Mouse (Mus musculus): ENCODE measurements at regions not wholly inside any gene's neighbourhood (a gene's known extent, or its start where the extent isn't known, plus 50 kb on each side); places are given as distances from the start of the nearest gene placed in this dataset.

DNA sequence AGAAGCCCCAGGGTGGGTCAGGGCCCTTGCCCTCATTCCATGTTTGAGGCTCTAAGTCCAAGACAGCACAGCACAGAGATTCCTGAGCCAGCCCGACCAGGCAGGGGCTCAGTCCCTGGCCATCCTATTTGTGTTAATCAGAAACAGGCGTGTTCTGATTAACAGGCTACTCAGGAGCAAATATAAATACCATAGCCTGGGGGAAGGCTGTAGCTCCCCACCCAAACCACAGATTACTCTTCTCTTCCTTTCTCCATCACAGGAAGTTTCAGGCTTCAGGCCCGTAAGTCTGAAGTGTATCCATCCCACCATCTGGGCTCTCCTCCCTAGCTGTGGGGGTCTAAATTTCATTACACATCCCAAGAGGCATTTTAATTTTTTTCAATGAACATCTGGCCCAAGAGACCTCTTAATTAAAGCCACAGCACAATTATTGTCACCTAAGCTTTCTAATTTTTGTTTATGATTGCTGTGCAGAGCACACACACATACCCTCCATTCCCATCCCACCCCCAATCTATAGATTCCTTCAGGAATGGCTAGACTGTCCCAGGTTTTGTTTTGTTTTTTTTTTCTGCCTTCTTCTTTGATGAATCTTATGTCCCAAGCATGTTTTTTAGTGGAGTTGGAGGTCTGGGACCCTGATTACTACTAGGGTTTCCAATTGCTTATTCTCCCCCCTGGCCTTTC is 197.9 kb upstream of the Cdh11 start:
- Histone ChIP-seq H3K9me3 (ENCODE audit: control insufficient read depth, low read length) (no peaks in the 10 kb centered on the region), H3K36me3 (ENCODE audit: control insufficient read depth, insufficient read depth, low read length) (no peaks in the 10 kb centered on the region), H3K4me2 (ENCODE audit: low read depth, low read length) (no peak overlapping the region), H3K27ac (replicated peaks; ENCODE audit: low read depth, low read length) (peak overlapping the region; percentile 61; the same call in 1 of the 2 replicates), H3K9ac (ENCODE audit: low read depth, low read length) (no peak overlapping the region), H3K4me3 (ENCODE audit: low read depth, low read length) (no peak overlapping the region), H3K27me3 (replicated peaks; ENCODE audit: control insufficient read depth, insufficient read depth, low read length) (no peaks in the 10 kb centered on the region), H3K4me1 (ENCODE audit: control insufficient read depth, insufficient read depth, low read length) (peaks cover 19% of the 10 kb centered on the region)
- 28% methylated on average over 3 of the region's 3 CpGs for WGBS
- DNase-seq (ENCODE audit: low spot score), result peak; percentile 78
- peak; percentile 42; the same call in 1 of the 2 replicates for ATAC-seq (ENCODE audit: low read depth)

DNA sequence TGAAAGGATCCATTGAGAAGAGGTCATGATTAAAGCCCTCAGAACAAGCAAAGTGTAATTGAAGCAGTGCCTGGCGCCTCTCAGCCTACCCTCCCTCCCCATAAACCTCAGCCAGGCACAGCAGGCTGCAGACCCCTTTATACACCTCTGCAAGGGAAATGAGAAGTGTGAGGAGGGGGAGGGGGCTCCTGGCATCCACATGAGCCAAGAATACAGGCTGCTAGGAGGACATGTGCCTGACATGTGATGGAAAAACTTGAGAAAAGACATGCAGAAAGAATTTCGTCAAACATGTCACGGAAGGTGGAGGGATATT is 198.4 kb upstream of the Cdh11 start:
- Histone ChIP-seq H3K27ac (replicated peaks; ENCODE audit: low read depth, low read length) (peak overlapping the region; percentile 61; the same call in 1 of the 2 replicates), H3K27me3 (replicated peaks; ENCODE audit: control insufficient read depth, insufficient read depth, low read length) (no peaks in the 10 kb centered on the region), H3K4me3 (ENCODE audit: low read depth, low read length) (no peak overlapping the region), H3K36me3 (ENCODE audit: control insufficient read depth, insufficient read depth, low read length) (no peaks in the 10 kb centered on the region), H3K4me1 (ENCODE audit: control insufficient read depth, insufficient read depth, low read length) (peaks cover 14% of the 10 kb centered on the region), H3K4me2 (ENCODE audit: low read depth, low read length) (no peak overlapping the region), H3K9ac (ENCODE audit: low read depth, low read length) (no peak overlapping the region), H3K9me3 (ENCODE audit: control insufficient read depth, low read length) (no peaks in the 10 kb centered on the region)
- 21% methylated on average over 3 of the region's 3 CpGs for WGBS
- DNase-seq (ENCODE audit: low spot score), result peak; percentile 78
- ATAC-seq (ENCODE audit: low read depth), result peak; percentile 63; the same call in 1 of the 2 replicates

DNA sequence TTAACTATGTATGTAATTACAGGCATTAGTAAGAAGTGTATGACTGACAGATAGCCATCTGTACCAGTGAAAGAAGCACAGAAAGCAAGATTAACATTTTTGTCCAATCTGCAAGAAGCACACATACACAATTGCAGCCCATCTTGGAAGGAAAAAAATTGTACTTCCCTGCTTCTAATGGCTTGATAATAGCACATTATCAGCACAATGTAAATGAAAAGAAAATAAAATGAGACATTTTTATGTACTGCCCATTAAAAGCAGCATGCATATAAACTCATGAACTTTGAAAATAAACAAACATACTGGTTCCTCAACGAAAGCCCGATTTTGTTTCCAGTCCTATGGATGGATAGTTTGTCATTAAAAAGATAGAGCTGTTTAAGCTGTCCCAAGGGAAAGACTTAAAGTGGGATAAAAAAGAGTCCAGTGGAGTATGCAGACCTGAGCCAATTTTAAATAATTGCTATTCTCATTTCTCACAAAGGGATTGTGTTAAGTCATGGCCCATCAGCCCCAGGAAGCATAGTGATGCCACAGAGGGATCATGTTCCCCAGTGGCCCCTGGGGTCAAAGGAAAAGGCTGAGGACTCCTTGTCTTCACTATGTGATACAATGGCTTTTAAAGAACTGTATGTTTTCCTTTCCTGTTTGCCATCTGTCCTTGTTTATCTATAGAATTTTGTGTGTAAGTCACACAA is 222.0 kb upstream of the Cdh11 start:
- no peaks in the 10 kb centered on the region for H3K9me3 ChIP-seq (ENCODE audit: control insufficient read depth, low read length)
- H3K4me3 ChIP-seq (ENCODE audit: low read depth, low read length), result no peak overlapping the region
- DNase-seq (ENCODE audit: low spot score) (peak; percentile 9), ATAC-seq (ENCODE audit: low read depth) (no peak)
- no peak overlapping the region for H3K9ac ChIP-seq (ENCODE audit: low read depth, low read length)
- H3K27ac ChIP-seq (replicated peaks; ENCODE audit: low read depth, low read length), result no peak overlapping the region
- H3K4me1 ChIP-seq (ENCODE audit: control insufficient read depth, insufficient read depth, low read length), result no peaks in the 10 kb centered on the region
- no peak overlapping the region for H3K4me2 ChIP-seq (ENCODE audit: low read depth, low read length)
- WGBS, result 33% methylated on average over 2 of the region's 2 CpGs
- no peaks in the 10 kb centered on the region for H3K36me3 ChIP-seq (ENCODE audit: control insufficient read depth, insufficient read depth, low read length)
- no peaks in the 10 kb centered on the region for H3K27me3 ChIP-seq (replicated peaks; ENCODE audit: control insufficient read depth, insufficient read depth, low read length)

DNA sequence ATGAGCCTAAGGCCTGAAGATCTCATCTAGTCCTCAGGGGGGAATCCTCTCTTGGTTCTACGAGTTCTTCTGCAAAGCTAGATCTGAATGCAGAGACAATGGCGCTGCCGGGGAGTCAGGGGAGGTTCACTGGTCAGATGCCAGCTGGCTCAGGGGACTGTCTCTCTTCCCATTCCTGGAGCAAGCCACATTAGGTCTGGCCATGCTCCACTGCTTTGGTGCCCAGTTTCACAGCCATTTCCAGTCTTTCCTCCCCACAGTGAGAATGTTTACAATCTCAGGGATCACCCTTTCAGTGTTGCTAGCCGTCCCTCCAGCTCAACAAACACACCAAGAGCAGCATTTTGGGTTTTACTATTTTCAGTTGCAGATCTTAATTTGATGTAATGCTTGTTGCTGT is 233.7 kb upstream of the Cdh11 start:
- Histone ChIP-seq H3K9ac (ENCODE audit: low read depth, low read length) (no peak overlapping the region), H3K27ac (replicated peaks; ENCODE audit: low read depth, low read length) (no peak overlapping the region), H3K36me3 (ENCODE audit: control insufficient read depth, insufficient read depth, low read length) (no peaks in the 10 kb centered on the region), H3K4me1 (ENCODE audit: control insufficient read depth, insufficient read depth, low read length) (no peaks in the 10 kb centered on the region), H3K27me3 (replicated peaks; ENCODE audit: control insufficient read depth, insufficient read depth, low read length) (no peaks in the 10 kb centered on the region), H3K4me2 (ENCODE audit: low read depth, low read length) (no peak overlapping the region), H3K9me3 (ENCODE audit: control insufficient read depth, low read length) (no peaks in the 10 kb centered on the region), H3K4me3 (ENCODE audit: low read depth, low read length) (no peak overlapping the region)
- ATAC-seq (ENCODE audit: low read depth) (no peak), DNase-seq (ENCODE audit: low spot score) (peak; percentile 6)
- WGBS, result 71% methylated on average over 4 of the region's 4 CpGs

DNA sequence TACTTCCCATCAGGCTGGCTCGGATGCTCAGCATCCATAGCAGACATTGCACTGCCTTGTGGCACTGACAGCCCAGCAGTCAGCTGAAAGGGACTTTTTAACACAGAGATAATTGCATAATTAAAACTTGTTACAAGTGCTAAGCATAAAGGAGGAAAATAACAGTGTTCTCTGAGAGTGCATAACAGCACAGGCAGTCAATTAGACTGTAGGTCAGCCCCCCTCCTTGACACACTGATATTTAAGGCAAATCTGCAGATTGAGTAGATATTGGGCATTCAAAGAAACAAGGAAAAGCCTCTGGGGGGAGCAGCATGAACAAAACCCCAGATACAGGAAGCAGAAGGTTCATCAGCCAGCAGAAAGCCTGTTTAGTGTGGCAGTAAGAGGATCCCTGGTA is 237.8 kb upstream of the Cdh11 start:
- DNase-seq (ENCODE audit: low spot score), result no peak
- H3K4me2 ChIP-seq (ENCODE audit: low read depth, low read length), result no peak overlapping the region
- no peaks in the 10 kb centered on the region for H3K9me3 ChIP-seq (ENCODE audit: control insufficient read depth, low read length)
- H3K27me3 ChIP-seq (replicated peaks; ENCODE audit: control insufficient read depth, insufficient read depth, low read length), result no peaks in the 10 kb centered on the region
- no peak for ATAC-seq (ENCODE audit: low read depth)
- H3K4me3 ChIP-seq (ENCODE audit: low read depth, low read length), result no peak overlapping the region
- 70% methylated on average over 1 of the region's 1 CpGs for WGBS
- H3K36me3 ChIP-seq (ENCODE audit: control insufficient read depth, insufficient read depth, low read length), result no peaks in the 10 kb centered on the region
- no peaks in the 10 kb centered on the region for H3K4me1 ChIP-seq (ENCODE audit: control insufficient read depth, insufficient read depth, low read length)
- H3K9ac ChIP-seq (ENCODE audit: low read depth, low read length), result no peak overlapping the region
- H3K27ac ChIP-seq (replicated peaks; ENCODE audit: low read depth, low read length), result no peak overlapping the region

DNA sequence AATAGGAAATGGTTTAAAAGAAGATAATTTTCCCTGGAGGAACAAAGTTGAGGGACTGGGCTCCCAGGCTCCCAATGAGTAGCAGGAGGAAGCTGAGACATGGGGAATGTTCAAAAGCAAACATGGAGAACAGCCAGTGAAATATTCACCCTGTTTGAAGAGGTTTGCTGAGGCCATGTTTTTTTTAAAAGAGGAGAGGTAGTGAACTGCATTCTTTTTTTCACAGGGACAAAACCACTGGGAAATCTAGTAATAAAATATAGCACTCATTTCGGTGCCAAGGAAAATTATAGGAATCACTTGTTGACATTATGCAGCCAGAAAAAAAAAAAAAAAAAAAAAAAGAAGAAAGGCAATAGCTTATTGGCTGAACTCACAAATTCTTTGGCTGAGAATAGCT is 246.3 kb upstream of the Cdh11 start:
- no peak overlapping the region for H3K4me2 ChIP-seq (ENCODE audit: low read depth, low read length)
- DNase-seq (ENCODE audit: low spot score) (peak; percentile 88), ATAC-seq (ENCODE audit: low read depth) (no peak)
- H3K27me3 ChIP-seq (replicated peaks; ENCODE audit: control insufficient read depth, insufficient read depth, low read length), result no peaks in the 10 kb centered on the region
- no peak overlapping the region for H3K4me3 ChIP-seq (ENCODE audit: low read depth, low read length)
- WGBS, result 35% methylated on average over 1 of the region's 1 CpGs
- no peak overlapping the region for H3K27ac ChIP-seq (replicated peaks; ENCODE audit: low read depth, low read length)
- no peak overlapping the region for H3K9ac ChIP-seq (ENCODE audit: low read depth, low read length)
- H3K4me1 ChIP-seq (ENCODE audit: control insufficient read depth, insufficient read depth, low read length), result no peaks in the 10 kb centered on the region
- H3K9me3 ChIP-seq (ENCODE audit: control insufficient read depth, low read length), result no peaks in the 10 kb centered on the region
- no peaks in the 10 kb centered on the region for H3K36me3 ChIP-seq (ENCODE audit: control insufficient read depth, insufficient read depth, low read length)

DNA sequence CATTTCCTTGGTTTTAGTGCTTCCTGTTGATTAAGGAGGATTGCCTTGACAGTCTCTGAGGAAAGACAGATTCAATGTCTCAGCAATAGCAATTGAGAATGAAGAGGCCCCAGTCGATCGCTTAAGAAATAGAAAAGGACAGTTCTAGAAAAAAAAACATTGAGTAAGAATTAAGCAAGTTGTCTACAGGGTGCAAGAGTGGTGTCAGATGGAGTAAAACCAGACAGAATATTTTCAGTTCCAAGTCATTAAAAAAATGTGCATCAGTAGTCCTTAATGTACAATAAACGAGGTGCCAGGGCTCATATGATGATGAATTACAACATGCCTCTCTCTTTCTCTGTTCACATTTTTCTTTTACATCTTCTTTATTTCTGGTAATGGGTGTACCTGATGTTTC is 248.5 kb upstream of the Cdh11 start:
- Histone ChIP-seq H3K27ac (replicated peaks; ENCODE audit: low read depth, low read length) (no peak overlapping the region), H3K27me3 (replicated peaks; ENCODE audit: control insufficient read depth, insufficient read depth, low read length) (no peaks in the 10 kb centered on the region), H3K4me2 (ENCODE audit: low read depth, low read length) (no peak overlapping the region), H3K36me3 (ENCODE audit: control insufficient read depth, insufficient read depth, low read length) (no peaks in the 10 kb centered on the region), H3K4me1 (ENCODE audit: control insufficient read depth, insufficient read depth, low read length) (no peaks in the 10 kb centered on the region), H3K4me3 (ENCODE audit: low read depth, low read length) (no peak overlapping the region), H3K9me3 (ENCODE audit: control insufficient read depth, low read length) (no peaks in the 10 kb centered on the region), H3K9ac (ENCODE audit: low read depth, low read length) (no peak overlapping the region)
- DNase-seq (ENCODE audit: low spot score), result no peak
- 68% methylated on average over 3 of the region's 3 CpGs for WGBS
- ATAC-seq (ENCODE audit: low read depth), result no peak

DNA sequence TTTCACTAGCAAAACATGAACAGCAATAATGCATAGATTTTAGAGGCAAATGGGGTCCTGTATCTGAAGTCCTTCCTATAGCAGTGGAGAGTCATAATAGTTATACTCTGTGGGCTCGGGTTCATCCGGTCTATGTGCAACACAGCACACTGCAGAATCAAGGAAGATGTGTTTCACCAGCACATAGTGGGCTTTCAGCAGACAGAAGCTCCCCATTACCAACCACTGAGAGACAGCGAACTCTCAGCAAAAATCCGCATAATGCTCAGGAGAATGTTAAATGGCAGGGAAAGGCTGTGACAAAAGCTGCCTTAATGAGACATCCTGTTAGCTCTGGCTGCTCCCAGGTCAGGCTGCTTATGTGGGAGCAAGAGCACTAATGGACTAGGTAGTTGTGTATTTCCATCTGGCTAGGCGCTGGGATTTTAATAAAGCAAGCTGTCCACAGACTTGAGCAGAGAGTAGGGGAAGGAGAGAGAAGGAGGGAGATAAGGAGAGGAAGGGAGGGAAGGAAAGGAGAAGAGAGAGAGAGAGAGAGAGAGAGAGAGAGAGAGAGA is 286.7 kb upstream of the Cdh11 start:
- ATAC-seq (ENCODE audit: low read depth) (no peak), DNase-seq (ENCODE audit: low spot score) (no peak)
- no peak overlapping the region for H3K4me3 ChIP-seq (ENCODE audit: low read depth, low read length)
- no peaks in the 10 kb centered on the region for H3K4me1 ChIP-seq (ENCODE audit: control insufficient read depth, insufficient read depth, low read length)
- 75% methylated on average over 5 of the region's 5 CpGs for WGBS
- H3K36me3 ChIP-seq (ENCODE audit: control insufficient read depth, insufficient read depth, low read length), result no peaks in the 10 kb centered on the region
- no peaks in the 10 kb centered on the region for H3K27me3 ChIP-seq (replicated peaks; ENCODE audit: control insufficient read depth, insufficient read depth, low read length)
- H3K4me2 ChIP-seq (ENCODE audit: low read depth, low read length), result no peak overlapping the region
- H3K27ac ChIP-seq (replicated peaks; ENCODE audit: low read depth, low read length), result no peak overlapping the region
- no peak overlapping the region for H3K9ac ChIP-seq (ENCODE audit: low read depth, low read length)
- no peaks in the 10 kb centered on the region for H3K9me3 ChIP-seq (ENCODE audit: control insufficient read depth, low read length)

DNA sequence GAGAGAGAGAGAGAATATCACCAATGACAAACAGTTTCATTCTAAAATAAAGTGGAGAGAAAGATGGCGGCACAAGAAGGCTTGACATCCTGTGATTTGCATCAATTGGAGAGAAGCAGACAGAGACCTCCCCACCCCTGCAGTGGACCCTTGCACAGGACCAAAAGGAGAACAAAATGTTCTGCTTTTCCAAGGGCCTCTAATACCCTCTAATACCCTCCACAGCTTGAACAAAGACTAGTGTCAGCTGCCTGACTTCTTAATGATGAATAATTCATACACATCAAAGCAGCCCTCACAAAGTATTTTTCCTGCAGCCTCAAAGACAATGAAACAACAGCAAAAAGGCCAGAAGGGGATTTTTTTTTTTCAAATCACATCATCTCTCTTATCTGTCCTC is 287.2 kb upstream of the Cdh11 start:
- no peaks in the 10 kb centered on the region for H3K36me3 ChIP-seq (ENCODE audit: control insufficient read depth, insufficient read depth, low read length)
- H3K9ac ChIP-seq (ENCODE audit: low read depth, low read length), result no peak overlapping the region
- no peak overlapping the region for H3K27ac ChIP-seq (replicated peaks; ENCODE audit: low read depth, low read length)
- DNase-seq (ENCODE audit: low spot score) (no peak), ATAC-seq (ENCODE audit: low read depth) (no peak)
- no peak overlapping the region for H3K4me3 ChIP-seq (ENCODE audit: low read depth, low read length)
- no peaks in the 10 kb centered on the region for H3K9me3 ChIP-seq (ENCODE audit: control insufficient read depth, low read length)
- no peaks in the 10 kb centered on the region for H3K4me1 ChIP-seq (ENCODE audit: control insufficient read depth, insufficient read depth, low read length)
- H3K27me3 ChIP-seq (replicated peaks; ENCODE audit: control insufficient read depth, insufficient read depth, low read length), result no peaks in the 10 kb centered on the region
- WGBS, result 90% methylated on average over 1 of the region's 1 CpGs
- H3K4me2 ChIP-seq (ENCODE audit: low read depth, low read length), result no peak overlapping the region
